Mouse (Mus musculus): ENCODE data around the gene Mfsd13b. TPM values are rescaled to one million over a fixed set of nuclear protein-coding genes. Genes with fewer than 3 reads are reported as not detected.

The Mfsd13b gene
- polyA plus RNA-seq, 1 experiment from 2014 or later, result 0.37 TPM

DNA sequence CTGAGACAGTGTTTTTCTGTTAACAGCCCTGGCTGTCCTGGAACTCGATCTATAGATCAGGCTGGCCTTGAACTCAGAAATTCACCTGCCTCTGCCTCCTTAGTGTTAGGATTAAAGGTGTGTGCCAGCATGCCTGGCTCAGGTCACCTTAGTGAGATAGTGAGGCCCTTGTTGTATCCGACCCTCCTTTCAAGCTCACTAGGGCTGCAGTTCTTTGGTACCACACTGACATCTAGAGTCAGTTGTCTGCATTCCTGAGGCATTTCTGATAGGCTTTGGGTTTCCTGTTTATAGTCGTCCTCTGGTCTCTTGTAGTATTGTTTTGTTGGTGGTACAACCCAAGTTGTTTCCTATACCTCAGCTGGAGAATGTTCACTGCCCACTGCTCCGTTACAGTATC, 82.0 kb downstream of the Mfsd13b start:
- Histone ChIP-seq H3K9me3 (no peaks in the 10 kb centered on the region), H3K36me3 (replicated peaks) (peaks cover 52% of the 10 kb centered on the region), H3K4me1 (no peaks in the 10 kb centered on the region), H3K27ac (no peak overlapping the region), H3K4me3 (no peak overlapping the region), H3K27me3 (ENCODE audit: poor library complexity, severe bottlenecking) (no peaks in the 10 kb centered on the region)
- no peak for DNase-seq (ENCODE audit: extremely low spot score, low spot score)
- 72% methylated on average over 4 of the region's 4 CpGs for WGBS

Other genes with a start within 250 kb of the Mfsd13b start
- gene Vwa3a, start 243.2 kb upstream of the Mfsd13b start, polyA plus RNA-seq (2016; fragmentation: Nextera tagmentation; extraction: Ambion mirVana), result 0.11 and 0.41 TPM in 2 replicates
- gene Gm5737, start 170.1 kb upstream of the Mfsd13b start, polyA plus RNA-seq (2016; fragmentation: Nextera tagmentation; extraction: Ambion mirVana), result not detected in 2 replicates
- gene Eef2k, start 139.7 kb upstream of the Mfsd13b start, polyA plus RNA-seq (2016; fragmentation: Nextera tagmentation; extraction: Ambion mirVana), result 27.5 and 30.1 TPM in 2 replicates
- gene Polr3e, start 64.8 kb upstream of the Mfsd13b start, polyA plus RNA-seq (2016; fragmentation: Nextera tagmentation; extraction: Ambion mirVana), result 44.6 and 45.5 TPM in 2 replicates
- gene Cdr2, start 197 bp upstream of the Mfsd13b start, polyA plus RNA-seq (2016; fragmentation: Nextera tagmentation; extraction: Ambion mirVana), result 12.9 TPM in 2 replicates
- 184 and 188 TPM in 2 replicates for gene Mettl9, start 51.9 kb downstream of the Mfsd13b start, polyA plus RNA-seq (2016; fragmentation: Nextera tagmentation; extraction: Ambion mirVana)
- gene Igsf6, start 92.1 kb downstream of the Mfsd13b start, polyA plus RNA-seq (2016; fragmentation: Nextera tagmentation; extraction: Ambion mirVana), result 0.81 and 1.1 TPM in 2 replicates
- gene Otoa, start 99.1 kb downstream of the Mfsd13b start, polyA plus RNA-seq (2016; fragmentation: Nextera tagmentation; extraction: Ambion mirVana), result 0.14 TPM in 2 replicates